Comparison of ENCODE assay signal across 23 mouse cellular contexts in the genomic region with DNA sequence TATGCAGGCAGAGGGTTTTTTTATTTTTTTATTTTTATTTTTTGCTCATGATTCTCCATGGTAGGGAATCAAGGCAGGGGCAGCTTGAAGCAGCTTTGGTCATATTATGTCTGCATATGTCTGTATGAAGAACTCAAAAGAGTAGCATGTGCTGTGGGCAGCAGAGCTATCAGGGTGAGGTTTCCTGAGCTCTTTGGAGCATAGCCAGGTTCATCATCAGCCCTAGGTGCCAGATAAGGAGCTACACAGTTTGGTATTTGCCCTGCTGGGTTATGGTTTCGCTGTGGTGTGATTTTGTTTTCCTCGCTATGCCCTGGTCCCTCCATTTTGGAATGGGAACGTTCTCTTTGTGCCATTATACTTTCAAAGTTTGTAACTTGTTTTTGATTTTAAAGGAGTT.
DNase-seq lines count a peak whose midpoint lies in the region; ATAC-seq and TF ChIP-seq lines count a peak whose summit lies in the region.
"Had no signal": no experiment of that assay in that cellular context is flagged by ENCODE, and none has a peak within 500 bp of the region (broad histone marks: within the 10 kb centered on the region; RNA-seq: fewer than 3 reads in every experiment).

No protein-coding gene starts in this region.

- DNase-seq in heart, adult 8-10 months (ENCODE audit: low spot score): no peak
- peak; percentile 70 for DNase-seq in 416B (ENCODE audit: low read depth)
- DNase-seq in MEL (ENCODE audit: low read depth, low spot score): peak; percentile 82
- DNase-seq in layer of hippocampus, adult 11-12 months (ENCODE audit: low spot score): no peak
- DNase-seq: adrenal gland, postnatal 14 days; B cell, adult 2 months; cerebellum, adult 11-12 months; cerebellum, adult 9-10 months; cerebellum, postnatal 25 days; gastrocnemius, postnatal 10 days; kidney, adult 2 months had no signal

- peaks cover 18% of the 10 kb centered on the region for H3K4me1 ChIP-seq in heart, embryonic 15.5 days (replicated peaks)
- H3K4me1 ChIP-seq in MEL (ENCODE audit: control insufficient read depth in 1 of 2, insufficient read depth in 2 of 2, low read length in 2 of 2): peaks cover 17 to 19% of the 10 kb centered on the region in 2 experiments
- H3K4me1 ChIP-seq: forebrain, embryonic 12.5 days; hindbrain, embryonic 10.5 days; intestine, embryonic 15.5 days had no signal

- no peak for TF ChIP-seq RAD21 in MEL (IDR thresholded peaks at IDR 0.05; ENCODE audit: low read depth, low read length)

- no peak for TF ChIP-seq CTCF in MEL (IDR thresholded peaks at IDR 0.05 in 2 of 3, conservative IDR thresholded peaks at IDR 0.05 in 1 of 3; ENCODE audit: control insufficient read depth in 1 of 3, insufficient read depth in 1 of 3, low read depth in 2 of 3, low read length in 3 of 3, poor library complexity in 1 of 3, severe bottlenecking in 1 of 3)

- no peaks in the 10 kb centered on the region for H3K36me3 ChIP-seq in heart, embryonic 15.5 days
- H3K36me3 ChIP-seq in MEL (ENCODE audit: control insufficient read depth in 1 of 2, insufficient read depth in 2 of 2, low read length in 2 of 2): peaks cover 0 to 30% of the 10 kb centered on the region in 2 experiments; a peak in 2 of 4 replicates
- H3K36me3 ChIP-seq: embryonic facial prominence, embryonic 13.5 days; forebrain, embryonic 12.5 days; hindbrain, embryonic 10.5 days; intestine, embryonic 15.5 days had no signal

- no peak overlapping the region for H3K9ac ChIP-seq in heart, embryonic 15.5 days
- H3K9ac ChIP-seq in MEL (ENCODE audit: control insufficient read depth, low read depth, low read length, poor library complexity, severe bottlenecking): no peak overlapping the region
- H3K9ac ChIP-seq: embryonic facial prominence, embryonic 13.5 days; forebrain, embryonic 12.5 days; hindbrain, embryonic 14.5 days; intestine, embryonic 15.5 days had no signal

- no peaks in the 10 kb centered on the region for H3K79me2 ChIP-seq in MEL (ENCODE audit: control insufficient read depth, insufficient read depth, low read length, poor library complexity)

- TF ChIP-seq POLR2A in MEL (IDR thresholded peaks at IDR 0.05; ENCODE audit: control insufficient read depth in 1 of 2, insufficient read depth in 1 of 2, low read depth in 1 of 2, low read length in 2 of 2, poor library complexity in 1 of 2): no peak

- no peak overlapping the region for H3K4me3 ChIP-seq in heart, embryonic 15.5 days
- H3K4me3 ChIP-seq in MEL (ENCODE audit: control insufficient read depth in 1 of 2, insufficient read depth in 1 of 2, low read depth in 2 of 2, low read length in 2 of 2): no peak overlapping the region
- H3K4me3 ChIP-seq: embryonic facial prominence, embryonic 13.5 days; forebrain, embryonic 12.5 days; hindbrain, embryonic 10.5 days; intestine, embryonic 15.5 days had no signal

- ATAC-seq in heart, embryonic 15.5 days (replicated peaks; ENCODE audit: insufficient number of reproducible peaks, insufficient read depth, low FRiP score, low read depth): peak; percentile 53; the same call in 1 of the 2 replicates
- peak; percentile 80 for ATAC-seq in megakaryocyte-erythroid progenitor cell, adult 5-6 weeks (replicated peaks; ENCODE audit: low FRiP score, low TSS enrichment, poor library complexity, severe bottlenecking)
- ATAC-seq: activated CD4-positive, CD25-positive, alpha-beta regulatory T cell, adult 4 months; CD4-positive, CD25-positive, alpha-beta regulatory T cell, adult 4 months; forebrain, embryonic 16.5 days; intestine, embryonic 15.5 days; Patski had no signal

- 44% methylated on average over 3 of the region's 3 CpGs for WGBS in heart, embryonic 15.5 days

- TF ChIP-seq EP300 in MEL (IDR thresholded peaks at IDR 0.05; ENCODE audit: low read depth in 1 of 2, low read length in 2 of 2): peak; percentile 46 to 72; a peak in 3 of 4 replicates

- peak overlapping the region; percentile 53; the same call in 1 of the 2 replicates for H3K27ac ChIP-seq in heart, embryonic 15.5 days
- peak overlapping the region; percentile 19; the same call in 1 of the 2 replicates for H3K27ac ChIP-seq in MEL (ENCODE audit: control insufficient read depth, low read depth, low read length)
- H3K27ac ChIP-seq: forebrain, embryonic 12.5 days; hindbrain, embryonic 10.5 days; hindbrain, embryonic 14.5 days; intestine, embryonic 15.5 days had no signal

- H3K27me3 ChIP-seq in heart, embryonic 15.5 days: no peaks in the 10 kb centered on the region
- no peaks in the 10 kb centered on the region for H3K27me3 ChIP-seq in MEL (ENCODE audit: control insufficient read depth in 1 of 2, insufficient read depth in 2 of 2, low read length in 2 of 2)
- H3K27me3 ChIP-seq: embryonic facial prominence, embryonic 13.5 days; forebrain, embryonic 12.5 days; intestine, embryonic 15.5 days; Patski had no signal

- no peak overlapping the region for H3K4me2 ChIP-seq in heart, embryonic 15.5 days
- H3K4me2 ChIP-seq: embryonic facial prominence, embryonic 13.5 days; forebrain, embryonic 12.5 days; hindbrain, embryonic 14.5 days; intestine, embryonic 15.5 days had no signal

- 0 out of 2 replicates have a peak, but pooled peaks cover 3% of the 10 kb centered on the region for H3K9me3 ChIP-seq in heart, embryonic 15.5 days (replicated peaks)
- no peaks in the 10 kb centered on the region for H3K9me3 ChIP-seq in MEL (replicated peaks; ENCODE audit: insufficient read depth, low read length)
- H3K9me3 ChIP-seq: G1E; hindbrain, embryonic 10.5 days; intestine, embryonic 15.5 days had no signal

TF ChIP-seq in MEL, 35 proteins besides CTCF, POLR2A, EP300 and RAD21:
- TF ChIP-seq GATA1 (IDR thresholded peaks at IDR 0.05; ENCODE audit: low read depth, low read length) (peak; percentile 85), ZKSCAN1 (IDR thresholded peaks at IDR 0.05; ENCODE audit: low read depth, low read length) (no peak), SMC3 (IDR thresholded peaks at IDR 0.05; ENCODE audit: low read depth, low read length) (no peak), ETS1 (IDR thresholded peaks at IDR 0.05; ENCODE audit: low read depth, low read length) (peak; percentile 81), MAFK (IDR thresholded peaks at IDR 0.05; ENCODE audit: borderline replicate concordance, low read depth, low read length) (no peak), CHD2 (IDR thresholded peaks at IDR 0.05; ENCODE audit: low read length) (no peak), BHLHE40 (IDR thresholded peaks at IDR 0.05; ENCODE audit: borderline replicate concordance, low read depth, low read length) (peak; percentile 63; the same call in 1 of the 2 replicates), HCFC1 (IDR thresholded peaks at IDR 0.05; ENCODE audit: low read depth, low read length) (no peak), E2F4 (IDR thresholded peaks at IDR 0.05; ENCODE audit: borderline replicate concordance, low read depth, low read length) (no peak), MYB (IDR thresholded peaks at IDR 0.05; ENCODE audit: low read depth, low read length) (no peak), MAZ (IDR thresholded peaks at IDR 0.05; ENCODE audit: low read depth, low read length) (no peak), MYC (IDR thresholded peaks at IDR 0.05; ENCODE audit: low read depth, low read length) (0 out of 2 replicates have a peak, but pooled peaks have one; percentile 39), SIN3A (IDR thresholded peaks at IDR 0.05; ENCODE audit: low read length) (peak; percentile 55), MAX (IDR thresholded peaks at IDR 0.05; ENCODE audit: low read length) (peak; percentile 28; the same call in 1 of the 2 replicates), NRF1 (IDR thresholded peaks at IDR 0.05; ENCODE audit: insufficient read depth, low read depth, low read length, poor library complexity, severe bottlenecking) (no peak), ZNF384 (IDR thresholded peaks at IDR 0.05; ENCODE audit: low read depth, low read length) (no peak), MEF2A (IDR thresholded peaks at IDR 0.05; ENCODE audit: extremely low read depth, insufficient replicate concordance, low read depth, low read length, poor library complexity, severe bottlenecking) (no peak), USF2 (IDR thresholded peaks at IDR 0.05; ENCODE audit: borderline replicate concordance in 1 of 2, insufficient read depth in 1 of 2, low read depth in 1 of 2, low read length in 2 of 2) (no peak), RCOR1 (IDR thresholded peaks at IDR 0.05; ENCODE audit: low read depth, low read length) (peak; percentile 80), MXI1 (IDR thresholded peaks at IDR 0.05; ENCODE audit: low read depth, low read length) (peak; percentile 76)
TF ChIP-seq in MEL: peak in this region for 8.

Comparison
In these comparisons a context has a peak if more than half of its experiments do, and no peak if none do; other contexts are left out.
1. DNase-seq: peak in 416B (single experiment) and MEL (single experiment); none in heart, adult 8-10 months (single experiment) and layer of hippocampus, adult 11-12 months (single experiment).